Mouse (Mus musculus): ENCODE measurements at regions not wholly inside any gene's neighbourhood (a gene's known extent, or its start where the extent isn't known, plus 50 kb on each side); places are given as distances from the start of the nearest gene placed in this dataset.
A peak's percentile ranks its signal among the peaks of the same experiment; 100 is the strongest.

DNA sequence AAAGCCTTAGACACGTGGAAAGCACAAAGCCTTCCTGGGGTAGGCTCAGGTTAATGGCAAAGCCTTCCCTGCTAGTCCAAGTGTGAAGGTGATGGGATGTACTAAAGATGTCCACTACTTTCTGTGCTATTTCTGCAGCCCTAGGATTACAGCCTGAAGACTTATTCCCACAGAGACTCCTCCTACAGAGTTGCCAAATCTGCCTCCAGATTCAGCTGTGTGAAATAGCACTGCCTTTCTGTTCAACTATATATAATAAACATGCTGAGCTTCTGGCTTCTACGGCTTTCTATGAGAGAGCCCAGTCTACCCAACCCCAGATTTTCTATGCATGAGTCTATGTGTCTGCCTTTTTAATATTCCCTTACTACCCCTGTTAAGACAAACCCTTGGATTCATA, 405.3 kb upstream of the Clint1 start:
- no peak for DNase-seq

- DNase-seq = no peak
Observed at GRCm38 (mm10) chr11:45454234-45454633, 397.6 kb upstream of the Clint1 start.

GRCm38 (mm10) chr11:45454933-45455332, 396.9 kb upstream of the Clint1 start:
- DNase-seq = no peak

DNA sequence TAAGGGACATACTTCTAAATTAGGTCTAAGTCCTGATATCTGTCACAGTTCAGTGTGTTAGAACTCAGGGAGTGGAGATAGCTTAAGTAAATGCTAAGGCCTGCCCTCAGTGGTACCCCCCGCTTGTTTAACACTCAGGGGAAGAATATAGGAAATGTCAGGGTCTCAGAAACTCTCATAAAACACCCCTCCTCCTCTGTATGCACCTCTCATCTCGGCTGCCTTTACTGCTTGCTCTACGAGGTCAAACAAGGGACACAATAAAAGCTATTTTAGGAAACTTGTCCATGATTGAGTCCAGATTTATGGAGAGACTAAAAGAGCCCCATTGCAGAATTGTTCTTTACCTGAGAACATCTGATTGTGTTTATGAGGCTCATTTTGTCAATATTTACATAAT, 395.1 kb upstream of the Clint1 start:
- no peak for DNase-seq

- no peak for DNase-seq
Observed at GRCm38 (mm10) chr11:45457597-45457996, 394.3 kb upstream of the Clint1 start.

DNA sequence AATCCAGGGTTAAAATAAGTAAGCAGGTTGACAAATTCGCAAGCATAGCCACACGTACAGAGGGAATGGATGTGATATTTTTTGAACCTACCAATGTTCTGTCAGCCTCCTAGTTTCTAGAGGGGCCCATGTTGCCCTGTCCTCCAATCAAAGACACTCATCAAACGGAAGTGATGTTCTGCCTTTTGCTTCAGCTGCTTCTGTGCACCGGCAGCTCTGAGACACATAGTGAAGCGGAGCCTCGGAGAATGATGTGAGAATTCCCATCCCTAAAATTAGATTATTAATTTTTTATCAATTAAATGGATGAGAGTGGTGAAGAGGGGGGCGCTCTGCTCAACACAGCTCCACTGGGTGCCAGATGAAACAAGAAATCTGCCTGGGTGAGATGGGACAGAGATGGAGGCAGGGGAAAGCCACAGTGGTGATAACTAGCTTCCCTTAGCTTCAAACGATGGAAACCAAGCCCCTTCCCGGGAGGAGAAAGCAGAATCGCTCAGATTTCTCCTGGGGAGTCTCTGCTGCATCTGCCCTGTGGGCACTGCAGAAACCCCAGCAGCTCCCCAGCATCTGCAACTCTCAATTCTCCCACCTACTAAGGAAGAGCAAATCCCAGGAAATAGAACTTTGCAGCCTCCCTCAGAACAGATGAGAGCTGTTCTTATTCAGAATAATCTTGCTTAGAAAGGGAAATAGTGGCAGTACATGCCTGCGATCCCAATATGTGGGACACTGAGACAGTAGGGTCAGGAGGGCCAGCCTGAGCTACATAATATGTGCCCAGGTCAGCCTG, 391.7 kb upstream of the Clint1 start:
- no peak for DNase-seq

GRCm38 (mm10) chr11:45464501-45464900, 387.4 kb upstream of the Clint1 start:
- DNase-seq = no peak

DNA sequence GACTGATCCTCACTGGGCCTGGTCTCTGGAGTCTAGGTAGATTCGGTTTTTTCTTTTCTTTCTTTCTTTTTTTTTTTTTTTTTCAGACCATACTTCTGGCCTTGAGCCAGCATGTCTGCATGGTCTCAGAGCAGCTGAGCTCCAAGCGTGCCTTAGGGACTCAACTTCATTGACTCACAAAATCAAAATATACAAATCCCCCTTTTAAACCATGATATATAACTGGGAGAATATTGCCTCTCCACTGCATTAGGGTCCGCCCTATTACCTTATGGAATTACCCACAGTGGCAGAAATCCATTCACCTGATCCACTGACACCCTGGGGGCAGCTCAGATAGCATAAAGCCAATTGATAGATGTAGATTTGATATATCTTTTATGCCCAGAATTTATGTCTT, 385.5 kb upstream of the Clint1 start:
- no peak for DNase-seq

DNA sequence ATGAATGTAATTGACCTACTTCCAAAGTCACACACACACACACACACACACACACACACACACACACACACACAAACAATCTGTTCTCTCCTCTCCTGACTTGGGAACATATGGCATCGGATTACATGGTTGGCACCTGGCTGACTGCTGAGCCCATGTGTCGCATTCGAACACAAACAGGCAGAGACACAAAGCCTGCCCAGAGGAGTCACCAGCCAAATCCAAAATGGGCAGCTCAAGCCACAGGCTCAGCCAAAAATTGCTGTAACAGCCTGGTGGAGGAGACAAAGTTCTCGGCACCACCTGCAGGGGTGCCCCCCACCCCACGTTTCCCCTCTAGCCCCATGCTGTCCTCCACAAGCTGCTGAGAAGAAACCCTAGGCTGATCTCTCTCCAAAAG, 379.7 kb upstream of the Clint1 start:
- DNase-seq = no peak

- no peak for DNase-seq
Observed at GRCm38 (mm10) chr11:45476917-45477316, 374.9 kb upstream of the Clint1 start.

- DNase-seq = no peak
Observed at GRCm38 (mm10) chr11:45485950-45486349, 365.9 kb upstream of the Clint1 start.

GRCm38 (mm10) chr11:45491021-45491967, 360.6 kb upstream of the Clint1 start:
- no peak for DNase-seq

GRCm38 (mm10) chr11:45495246-45495645, 356.6 kb upstream of the Clint1 start:
- DNase-seq = no peak

DNA sequence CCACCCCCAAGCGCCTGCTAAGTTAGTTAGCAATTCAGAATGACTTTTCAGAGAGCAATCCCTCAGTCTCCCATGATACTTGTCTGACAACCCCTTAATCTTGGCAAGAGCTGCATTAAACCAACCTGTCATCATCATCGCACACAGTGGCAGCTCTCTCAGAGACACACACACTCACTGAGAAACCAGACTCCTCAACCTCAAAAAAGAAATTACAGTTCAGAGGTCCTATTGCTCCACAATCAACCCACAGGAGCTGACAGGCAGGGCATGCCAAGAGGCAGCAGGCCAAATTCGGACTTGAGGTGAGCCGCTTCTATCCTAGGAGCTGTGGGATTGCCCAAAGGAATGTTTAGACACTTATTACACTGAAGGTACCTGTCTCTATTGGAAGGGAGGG, 343.3 kb upstream of the Clint1 start:
- DNase-seq = no peak

DNA sequence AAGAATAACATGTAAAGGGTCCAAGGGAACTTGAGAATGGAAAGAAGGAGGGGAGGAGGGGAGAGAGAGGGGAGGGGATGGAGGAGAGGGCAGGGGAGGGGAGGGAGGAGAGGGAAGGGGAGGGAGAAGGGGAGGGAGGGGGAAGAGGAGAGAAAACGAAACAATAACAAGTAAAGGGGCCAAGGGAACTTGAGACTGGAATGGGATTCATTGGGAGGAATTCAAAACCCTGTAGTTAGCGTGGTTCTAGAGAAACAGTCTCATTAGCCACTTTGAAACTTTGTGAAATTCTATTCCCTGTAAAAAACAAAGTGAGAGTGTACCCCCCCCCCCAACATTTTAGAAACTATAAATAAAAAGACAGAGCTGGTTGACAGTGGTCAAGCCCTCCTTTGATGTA, 342.6 kb upstream of the Clint1 start:
- no peak for DNase-seq

GRCm38 (mm10) chr11:45514415-45515271, 337.2 kb upstream of the Clint1 start:
- no peak for DNase-seq

GRCm38 (mm10) chr11:45524720-45525119, 327.1 kb upstream of the Clint1 start:
- DNase-seq = no peak

- DNase-seq = no peak
Observed at GRCm38 (mm10) chr11:45531044-45531626, 320.7 kb upstream of the Clint1 start.

GRCm38 (mm10) chr11:45533402-45534056, 318.3 kb upstream of the Clint1 start:
- DNase-seq = peak; percentile 1

- DNase-seq = no peak
Observed at GRCm38 (mm10) chr11:45535501-45536025, 316.3 kb upstream of the Clint1 start.

GRCm38 (mm10) chr11:45538011-45538410, 313.8 kb upstream of the Clint1 start:
- no peak for DNase-seq

GRCm38 (mm10) chr11:45539459-45539858, 312.4 kb upstream of the Clint1 start:
- peak; percentile 11 for DNase-seq

Measured in thymus, postnatal 25 days (tissue).